Mouse (Mus musculus) midbrain, embryonic 11.5 days (tissue): ENCODE measurements at regions not wholly inside any gene's neighbourhood (a gene's known extent, or its start where the extent isn't known, plus 50 kb on each side); places are given as distances from the start of the nearest gene placed in this dataset.

Source experiments
- ATAC-seq: fragments of 200-750 bp; cut with Nextera tagmentation; 2 replicates; pipeline ENCODE4 v1.8.0; 2017; ENCODE audit warnings: moderate TSS enrichment, moderate library complexity; ENCODE audit not compliant: low FRiP score
- DNase-seq: peaks from one replicate; pipeline ENCODE4 v3.0.0; 2015; ENCODE audit warnings: low spot score; ENCODE audit errors: missing footprints
- H3K27ac ChIP-seq: fragments of 300-500 bp; sonication (generic); 2 replicates; pipeline ENCODE4 v1.5.1; 2014; ENCODE audit warnings: low read depth, low read length
- H3K27me3 ChIP-seq: fragments of 300-500 bp; sonication (generic); 2 replicates; pipeline ENCODE4 v1.6.1; 2014; ENCODE audit warnings: mild to moderate bottlenecking, low read length, moderate library complexity, mixed read lengths; ENCODE audit not compliant: control insufficient read depth, insufficient read depth
- H3K36me3 ChIP-seq: fragments of 300-500 bp; sonication (generic); 2 replicates; pipeline ENCODE4 v1.6.1; 2014; ENCODE audit warnings: mild to moderate bottlenecking, low read length, moderate library complexity, mixed read lengths; ENCODE audit not compliant: control insufficient read depth, insufficient read depth
- H3K4me1 ChIP-seq: fragments of 300-500 bp; sonication (generic); 2 replicates; pipeline ENCODE4 v1.6.1; 2014; ENCODE audit warnings: low read length; ENCODE audit not compliant: control insufficient read depth, insufficient read depth
- H3K4me2 ChIP-seq: fragments of 300-500 bp; sonication (generic); 2 replicates; pipeline ENCODE4 v1.6.1; 2014; ENCODE audit warnings: mild to moderate bottlenecking, moderate library complexity
- H3K4me3 ChIP-seq: fragments of 300-500 bp; sonication (generic); 2 replicates; pipeline ENCODE4 v1.5.1; 2014; ENCODE audit warnings: low read depth, low read length
- H3K9ac ChIP-seq: fragments of 300-500 bp; sonication (generic); 2 replicates; pipeline ENCODE4 v1.6.1; 2014; ENCODE audit warnings: low read length
- H3K9me3 ChIP-seq: fragments of 300-500 bp; sonication (generic); 2 replicates; pipeline ENCODE4 v1.6.1; 2016; ENCODE audit warnings: low read length; ENCODE audit not compliant: control insufficient read depth
- WGBS: fragments of 180-500 bp; shearing (Covaris S2); extraction: QIAGEN DNeasy Blood & Tissue Kit; methylation state at CpG from one replicate; pipeline ENCODE4 v1.1.7; 2014; 5-methylcytosine and 5-hydroxymethylcytosine counted together

DNA sequence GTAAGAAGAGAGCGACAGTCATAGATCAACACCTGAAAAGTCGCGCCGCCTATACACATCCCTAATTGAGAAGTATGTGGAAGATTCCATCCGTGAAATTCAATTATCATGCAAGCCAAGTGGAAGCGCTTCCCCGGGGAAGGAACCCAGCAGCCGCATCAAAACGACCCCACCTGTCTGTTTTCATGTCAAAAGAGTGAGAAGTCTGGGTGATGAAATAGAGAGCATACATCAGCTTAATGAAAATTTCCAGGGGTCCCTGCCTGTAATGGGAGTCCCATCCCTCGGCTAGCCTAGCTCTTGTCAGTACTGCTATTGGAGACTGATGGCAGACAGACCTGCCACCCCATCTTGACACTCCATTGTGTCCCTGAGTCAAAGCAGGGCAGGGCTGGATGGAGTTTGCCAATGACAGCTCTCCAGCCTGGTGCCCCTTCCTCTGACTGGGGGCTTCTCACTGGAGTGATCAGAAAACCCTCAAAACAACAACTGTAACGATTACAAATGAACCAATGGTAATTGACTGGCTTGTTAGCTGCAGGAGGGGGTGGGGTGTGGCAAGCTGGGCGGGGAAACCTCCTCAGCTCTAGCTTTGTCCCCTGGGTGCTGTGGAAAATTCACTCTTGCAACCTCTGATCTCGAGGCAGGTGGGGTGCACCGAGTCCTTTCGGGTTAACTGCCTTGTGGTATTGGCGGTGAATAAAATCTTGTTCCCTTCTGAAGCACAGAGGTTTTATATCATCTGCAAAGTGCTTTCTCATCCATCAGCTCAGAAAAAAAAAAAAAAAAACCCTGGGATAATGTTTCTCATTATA, 126.4 kb upstream of the Aldh1b1 start:
- no peaks in the 10 kb centered on the region for H3K9me3 ChIP-seq
- DNase-seq, result no peak
- no peaks in the 10 kb centered on the region for H3K36me3 ChIP-seq
- whole genome bisulfite sequencing, result 48% methylated on average over 16 of the region's 16 CpGs
- no peak overlapping the region for H3K9ac ChIP-seq
- H3K27me3 ChIP-seq, result no peaks in the 10 kb centered on the region
- H3K4me1 ChIP-seq, result peaks cover 9% of the 10 kb centered on the region
- H3K4me2 ChIP-seq, result no peak overlapping the region
- no peak overlapping the region for H3K27ac ChIP-seq
- no peak for ATAC-seq
- no peak overlapping the region for H3K4me3 ChIP-seq

GRCm38 (mm10) chr4:45664372-45664771, 132.1 kb upstream of the Shb start:
- no peaks in the 10 kb centered on the region for H3K36me3 ChIP-seq
- no peaks in the 10 kb centered on the region for H3K27me3 ChIP-seq
- H3K4me1 ChIP-seq, result no peaks in the 10 kb centered on the region
- ATAC-seq, result no peak
- no peak for DNase-seq
- H3K4me2 ChIP-seq, result no peak overlapping the region
- no peak overlapping the region for H3K9ac ChIP-seq
- whole genome bisulfite sequencing, result 85% methylated on average over 8 of the region's 8 CpGs
- H3K9me3 ChIP-seq, result no peaks in the 10 kb centered on the region
- no peak overlapping the region for H3K4me3 ChIP-seq
- no peak overlapping the region for H3K27ac ChIP-seq

DNA sequence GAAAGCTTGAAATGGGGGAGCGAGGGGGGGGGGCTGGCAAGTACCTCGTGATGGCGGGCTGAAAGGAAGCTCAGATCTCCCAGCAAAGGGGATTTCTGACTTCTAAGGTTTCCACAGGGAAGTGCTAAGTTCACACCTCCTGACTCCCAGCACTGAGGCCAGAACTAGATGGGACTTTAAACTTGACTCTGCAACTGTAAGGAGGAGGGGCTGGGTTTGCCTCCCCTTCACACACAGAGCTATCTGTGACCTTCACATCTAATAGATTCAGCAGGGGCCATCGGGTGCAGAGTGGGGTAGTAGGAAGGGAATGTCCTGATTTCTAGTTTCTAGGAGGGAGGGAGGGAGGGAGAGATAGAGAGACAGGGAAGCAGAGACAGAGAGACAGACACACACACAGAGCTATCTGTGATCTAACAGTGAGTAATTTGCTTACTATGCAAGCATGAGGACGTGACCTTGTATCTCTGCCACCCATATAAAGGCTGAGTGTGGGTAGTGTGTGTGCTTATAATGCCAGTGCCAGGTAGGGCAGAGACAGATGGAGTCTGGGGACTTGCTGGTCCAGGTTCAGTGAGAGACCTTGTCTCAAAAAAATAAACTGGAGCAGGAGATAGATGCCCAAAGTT, 125.2 kb upstream of the Shb start:
- 32% methylated on average over 5 of the region's 5 CpGs for WGBS
- no peak overlapping the region for H3K9ac ChIP-seq
- H3K4me2 ChIP-seq, result no peak overlapping the region
- H3K36me3 ChIP-seq, result no peaks in the 10 kb centered on the region
- no peak overlapping the region for H3K4me3 ChIP-seq
- DNase-seq, result no peak
- H3K4me1 ChIP-seq, result peaks cover 16% of the 10 kb centered on the region
- ATAC-seq, result no peak
- H3K27ac ChIP-seq, result no peak overlapping the region
- no peaks in the 10 kb centered on the region for H3K9me3 ChIP-seq
- no peaks in the 10 kb centered on the region; the same call in 1 of the 2 replicates for H3K27me3 ChIP-seq

DNA sequence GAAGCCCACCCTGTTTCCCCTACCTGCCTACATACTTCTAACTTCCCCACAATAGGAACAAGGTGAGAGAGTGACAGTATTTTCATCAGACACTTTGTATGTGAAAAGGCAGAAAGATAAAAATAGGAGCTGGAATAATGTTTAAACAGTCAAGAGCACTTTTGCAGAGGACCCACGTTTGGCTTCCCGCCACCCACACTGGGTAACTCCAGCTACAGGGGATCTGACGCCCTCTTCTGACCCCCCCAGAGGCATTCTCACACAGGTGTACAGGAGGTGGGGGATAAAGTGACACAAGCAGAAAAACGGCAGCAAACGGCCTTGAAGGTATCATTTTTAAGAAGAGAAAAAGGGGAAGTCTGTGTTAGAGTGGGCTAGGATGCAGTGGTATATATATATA, 123.5 kb upstream of the Shb start:
- Histone ChIP-seq H3K4me1 (peaks cover 16% of the 10 kb centered on the region), H3K27ac (no peak overlapping the region), H3K4me2 (no peak overlapping the region), H3K4me3 (no peak overlapping the region), H3K27me3 (no peaks in the 10 kb centered on the region; the same call in 1 of the 2 replicates), H3K9ac (no peak overlapping the region), H3K9me3 (no peaks in the 10 kb centered on the region), H3K36me3 (no peaks in the 10 kb centered on the region)
- 57% methylated on average over 5 of the region's 5 CpGs for WGBS
- DNase-seq (no peak), ATAC-seq (no peak)

- Histone ChIP-seq H3K27ac (no peak overlapping the region), H3K4me2 (peak overlapping the region; percentile 20; the same call in 1 of the 2 replicates)
- no peak for ATAC-seq
Observed at GRCm38 (mm10) chr4:45654804-45655155, 122.5 kb upstream of the Shb start.

GRCm38 (mm10) chr4:45654019-45654803, 121.9 kb upstream of the Shb start:
- peaks cover 16% of the 10 kb centered on the region for H3K4me1 ChIP-seq
- no peak overlapping the region for H3K27ac ChIP-seq
- no peak overlapping the region for H3K4me3 ChIP-seq
- DNase-seq (peak; percentile 90), ATAC-seq (no peak)
- H3K4me2 ChIP-seq, result peak overlapping the region; percentile 20; the same call in 1 of the 2 replicates
- H3K27me3 ChIP-seq, result no peaks in the 10 kb centered on the region; the same call in 1 of the 2 replicates
- no peaks in the 10 kb centered on the region for H3K36me3 ChIP-seq
- H3K9ac ChIP-seq, result 0 out of 2 replicates have a peak overlapping the region, but pooled peaks have one; percentile 5
- WGBS, result 4% methylated on average over 14 of the region's 14 CpGs
- no peaks in the 10 kb centered on the region for H3K9me3 ChIP-seq

More at GRCm38 (mm10) chr4:45654804-45655155, 122.5 kb upstream of the Shb start:
- WGBS, result 7% methylated on average over 4 of the region's 4 CpGs
- Histone ChIP-seq H3K4me1 (peaks cover 16% of the 10 kb centered on the region), H3K9ac (0 out of 2 replicates have a peak overlapping the region, but pooled peaks have one; percentile 5), H3K9me3 (no peaks in the 10 kb centered on the region), H3K27me3 (no peaks in the 10 kb centered on the region; the same call in 1 of the 2 replicates), H3K36me3 (no peaks in the 10 kb centered on the region), H3K4me3 (no peak overlapping the region)
- DNase-seq, result peak; percentile 85

DNA sequence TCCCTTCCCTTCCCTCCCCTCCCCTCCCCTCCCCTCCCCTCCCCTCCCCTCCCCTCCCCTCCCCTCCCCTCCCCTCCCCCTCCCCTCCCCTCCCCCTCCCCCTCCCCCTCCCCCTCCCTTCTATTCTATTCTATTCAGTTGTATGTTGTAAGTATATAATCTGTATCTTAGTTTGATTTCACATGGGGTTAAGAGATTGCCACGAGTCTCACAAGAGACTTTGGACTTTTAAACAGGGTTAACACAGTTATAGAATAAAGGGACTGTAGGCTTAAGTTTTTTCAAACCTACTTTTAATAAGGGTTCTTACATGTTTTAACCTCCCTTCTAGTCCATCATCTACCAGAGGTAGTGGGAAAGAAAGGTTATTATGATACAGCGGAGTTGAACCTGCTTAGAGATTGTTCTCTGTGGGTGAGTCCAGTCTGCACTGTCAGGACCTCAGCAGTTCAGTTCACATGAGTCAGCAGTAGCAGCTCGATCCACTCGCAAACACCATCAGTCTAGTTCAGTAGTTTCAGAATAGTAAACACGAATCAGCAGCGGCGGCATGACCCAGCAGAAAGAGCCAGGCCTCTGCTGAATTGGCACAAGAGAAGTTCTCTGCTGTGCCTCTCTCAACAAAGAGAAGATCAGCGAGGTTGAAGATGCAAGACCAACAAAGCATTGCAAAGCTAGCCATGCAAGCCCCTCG, 116.8 kb upstream of the Shb start:
- Histone ChIP-seq H3K9me3 (no peaks in the 10 kb centered on the region), H3K4me1 (peaks cover 3% of the 10 kb centered on the region; the same call in 1 of the 2 replicates), H3K36me3 (no peaks in the 10 kb centered on the region), H3K9ac (no peak overlapping the region), H3K4me2 (no peak overlapping the region), H3K27me3 (no peaks in the 10 kb centered on the region), H3K27ac (no peak overlapping the region), H3K4me3 (no peak overlapping the region)
- WGBS, result 91% methylated on average over 9 of the region's 9 CpGs
- ATAC-seq, result no peak
- DNase-seq, result no peak

DNA sequence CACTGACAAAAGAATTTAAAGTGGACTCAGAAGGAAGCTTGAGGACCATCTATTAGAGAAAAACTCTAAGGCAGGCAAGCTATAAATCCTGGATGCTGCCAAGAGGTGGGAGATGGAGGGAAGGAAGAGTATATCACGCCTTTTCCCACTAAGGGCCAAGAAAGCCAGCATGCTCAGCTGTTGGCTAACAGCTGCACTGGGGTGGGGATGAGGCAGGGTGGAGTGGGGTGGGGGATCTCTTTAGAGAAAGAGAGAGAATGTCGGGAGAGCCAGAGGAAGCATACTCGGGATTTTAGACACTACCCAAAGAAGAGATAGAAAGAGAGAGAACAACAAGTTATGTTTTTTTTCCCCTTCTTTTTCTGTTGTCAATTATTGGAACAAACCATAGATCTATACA, 115.2 kb upstream of the Shb start:
- no peak overlapping the region for H3K9ac ChIP-seq
- no peaks in the 10 kb centered on the region for H3K9me3 ChIP-seq
- DNase-seq (peak; percentile 60), ATAC-seq (no peak)
- H3K4me2 ChIP-seq, result no peak overlapping the region
- no peaks in the 10 kb centered on the region for H3K27me3 ChIP-seq
- no peaks in the 10 kb centered on the region for H3K36me3 ChIP-seq
- peaks cover 3% of the 10 kb centered on the region; the same call in 1 of the 2 replicates for H3K4me1 ChIP-seq
- WGBS, result 81% methylated on average over 3 of the region's 3 CpGs
- H3K4me3 ChIP-seq, result no peak overlapping the region
- no peak overlapping the region for H3K27ac ChIP-seq
